Mouse (Mus musculus) NIH3T3 (cell line): ENCODE results near the gene Qpct.
A peak's percentile ranks its signal among the peaks of the same experiment; 100 is the strongest.

ENCODE experiments used
- DNase-seq: peaks from one replicate; pipeline ENCODE4 v3.0.0-alpha.2; 2012; ENCODE audit warnings: low read depth

Gene Qpct

GRCm38 (mm10) chr17:79071951-79072350 lies 20.2 kb downstream of the Qpct start:
- DNase-seq, result no peak

- DNase-seq, result no peak
Observed at GRCm38 (mm10) chr17:79076974-79077847, 25.5 kb downstream of the Qpct start.

- no peak for DNase-seq
Observed at GRCm38 (mm10) chr17:79077848-79078146, 26.1 kb downstream of the Qpct start.

- peak; percentile 17 for DNase-seq
Observed at GRCm38 (mm10) chr17:79078248-79078647, 26.5 kb downstream of the Qpct start.

GRCm38 (mm10) chr17:79091710-79092109 lies 40.0 kb downstream of the Qpct start:
- DNase-seq, result peak; percentile 29

DNA sequence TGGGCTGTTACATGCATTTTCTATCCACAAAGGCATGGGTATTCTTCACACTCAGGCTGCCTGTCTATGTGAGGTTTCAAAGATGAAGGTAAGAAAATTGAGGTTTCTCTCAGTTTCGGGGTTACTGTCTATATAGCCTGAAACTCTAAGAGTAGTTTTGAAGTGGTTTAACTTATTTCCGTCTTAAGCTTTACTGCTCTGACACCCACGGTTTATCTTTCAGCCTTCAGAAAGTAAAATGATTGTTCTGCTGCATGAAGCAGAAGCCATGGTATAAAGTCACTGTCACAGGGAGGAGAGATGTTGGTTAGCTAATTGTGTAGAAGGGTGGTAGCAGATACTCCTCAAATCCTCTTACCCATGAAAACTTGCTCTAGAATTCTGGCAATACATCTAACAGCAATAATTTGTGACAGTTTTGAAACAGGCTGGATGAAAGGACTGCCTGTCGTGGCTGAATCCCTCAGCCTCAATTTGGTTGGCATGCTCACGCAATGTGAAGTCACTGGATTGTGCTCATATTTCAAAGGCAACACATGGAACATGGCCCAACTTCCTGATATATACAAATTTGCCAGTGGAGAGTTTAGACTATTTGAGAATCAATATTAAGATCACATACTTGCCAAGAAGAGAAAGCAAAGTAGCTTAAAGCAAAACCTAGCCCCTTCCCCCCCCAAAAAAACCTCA lies 41.7 kb downstream of the Qpct start:
- DNase-seq, result no peak

DNA sequence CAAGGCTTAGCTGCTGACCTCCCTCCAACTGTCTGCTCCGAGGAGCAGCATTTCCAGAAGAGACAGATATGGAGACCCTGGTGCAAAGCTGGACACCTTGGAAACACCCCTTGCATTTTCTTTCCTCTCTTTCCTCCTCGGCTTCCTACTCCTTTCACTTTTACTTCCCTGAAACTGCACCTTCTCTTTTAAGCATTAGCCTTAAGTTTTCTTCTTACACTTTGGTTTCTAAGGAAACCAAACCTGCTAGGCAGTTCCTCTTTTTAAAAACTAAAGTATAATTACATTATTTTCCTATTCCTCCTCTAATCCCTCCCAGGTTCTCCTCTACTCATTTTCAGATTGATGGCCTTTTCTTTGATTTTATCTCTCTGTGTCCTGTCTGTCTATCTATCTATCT lies 43.9 kb downstream of the Qpct start:
- DNase-seq, result no peak

DNA sequence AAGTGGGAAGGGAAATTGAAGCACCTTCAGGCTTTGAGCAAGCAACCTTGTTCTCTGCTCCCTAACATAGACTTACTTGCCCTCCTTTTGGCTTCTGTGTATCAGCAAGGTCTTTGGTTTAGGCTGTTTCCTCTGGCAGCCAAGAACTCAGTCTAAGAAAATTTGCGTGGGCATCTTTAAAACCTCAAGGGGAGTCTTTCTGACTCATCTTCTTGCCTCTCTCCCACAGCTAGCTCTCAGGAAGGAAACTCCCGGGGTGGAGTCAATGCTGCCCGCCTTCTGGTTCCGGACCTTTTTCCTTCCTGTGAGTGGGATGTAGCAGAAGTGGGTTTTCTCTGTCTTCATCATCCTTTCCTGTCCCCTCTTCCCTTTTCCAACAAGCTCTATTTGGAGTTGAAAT lies 48.2 kb downstream of the Qpct start:
- peak; percentile 46 for DNase-seq

- no peak for DNase-seq
Observed at GRCm38 (mm10) chr17:79108238-79108637, 56.5 kb downstream of the Qpct start.

- no peak for DNase-seq
Observed at GRCm38 (mm10) chr17:79109576-79109975, 57.9 kb downstream of the Qpct start.

- peak; percentile 82 for DNase-seq
Observed at GRCm38 (mm10) chr17:79110936-79111348, 59.2 kb downstream of the Qpct start.

DNA sequence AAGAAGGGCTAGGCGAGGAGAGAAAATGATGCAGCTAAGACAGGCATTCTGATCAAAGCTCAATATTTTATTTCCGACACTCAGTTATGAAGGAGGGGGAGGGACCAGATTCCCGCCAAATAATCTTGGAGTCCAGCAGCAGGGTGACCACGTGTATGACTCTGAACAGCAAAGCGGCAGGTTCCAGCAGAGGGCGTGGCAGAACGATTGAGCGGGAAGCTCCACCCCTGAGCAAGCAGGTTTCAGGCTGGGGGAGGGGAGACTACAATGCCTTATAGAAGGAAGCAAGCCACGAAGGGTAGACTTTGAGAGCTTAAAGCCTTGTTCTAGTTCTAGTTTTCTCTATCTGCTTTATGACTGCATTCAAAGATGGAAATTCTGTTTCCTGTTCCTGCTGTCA lies 63.5 kb downstream of the Qpct start:
- DNase-seq, result peak; percentile 15

DNA sequence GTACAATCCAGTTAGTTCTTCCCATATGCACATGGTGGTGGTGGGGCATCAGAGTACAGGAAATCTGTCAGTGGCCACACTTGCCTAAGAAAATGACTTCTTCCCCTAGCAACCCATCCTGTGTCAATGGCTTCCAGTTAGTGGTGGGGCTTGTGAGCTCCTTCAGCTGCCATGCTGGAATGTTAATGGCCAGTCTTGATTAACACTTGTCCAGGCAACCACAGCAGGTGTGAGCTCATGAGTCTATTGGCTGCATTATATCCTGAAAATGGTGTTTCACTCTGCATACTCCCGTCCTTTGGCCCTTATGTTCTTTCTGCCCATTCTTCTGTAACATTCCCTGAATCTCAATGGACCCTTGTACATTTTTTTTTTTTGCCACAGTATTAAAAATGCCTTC lies 67.4 kb downstream of the Qpct start:
- no peak for DNase-seq

- no peak for DNase-seq
Observed at GRCm38 (mm10) chr17:79120269-79120668, 68.6 kb downstream of the Qpct start.

DNA sequence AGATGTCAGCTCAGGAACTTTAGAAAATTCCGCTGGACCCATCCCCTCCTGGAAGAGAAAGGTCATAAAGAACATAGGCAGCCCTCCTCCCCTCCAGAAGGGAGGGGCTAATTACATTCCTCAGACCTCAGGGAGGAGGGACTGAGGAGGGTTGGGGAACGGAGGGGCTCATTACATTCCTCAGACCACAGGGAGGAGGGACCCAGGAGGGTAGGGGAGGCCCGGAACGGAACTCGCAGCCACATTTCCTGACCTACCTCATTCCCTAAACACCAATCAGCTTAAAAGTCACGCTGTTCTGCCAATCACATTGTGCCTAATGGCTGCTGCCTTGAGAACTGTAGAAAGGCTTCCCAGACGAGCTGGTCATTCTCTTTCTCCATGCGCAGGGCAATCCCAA lies 82.0 kb downstream of the Qpct start:
- DNase-seq, result no peak

DNA sequence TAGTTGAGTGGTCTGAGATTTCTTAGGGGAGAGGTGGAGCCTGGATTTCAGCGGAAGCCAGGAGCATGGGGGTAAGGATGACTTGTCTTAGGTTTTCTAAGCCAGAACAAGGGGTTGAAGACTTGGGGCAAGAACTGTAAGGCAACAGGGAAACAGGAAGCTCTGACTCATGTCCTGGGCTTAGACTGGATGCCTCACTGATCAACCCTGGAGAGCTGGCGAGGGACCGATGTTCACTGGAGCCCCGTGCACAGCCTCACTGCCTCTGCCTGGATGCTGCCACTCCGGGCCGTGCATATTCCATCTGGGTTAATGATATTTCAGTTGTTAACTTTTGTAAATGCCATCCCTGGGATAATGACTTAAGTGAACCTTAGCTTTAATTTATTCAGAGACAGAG lies 84.1 kb downstream of the Qpct start:
- DNase-seq, result no peak

- DNase-seq, result peak; percentile 35
Observed at GRCm38 (mm10) chr17:79136401-79136800, 84.7 kb downstream of the Qpct start.
